Mouse (Mus musculus) kidney, postnatal 25 days (tissue): Measurements from ENCODE around the gene Ep400.
"Not testable (repeated sequence)": the region's sequence is repeated elsewhere in the genome, so short reads cannot be mapped to it uniquely, and the experiment has no call there.

ENCODE experiments used
- DNase-seq, 2 experiments: peaks; one replicate each; pipeline ENCODE4 v3.0.0; 2021; ENCODE audit warnings: mixed read lengths in 2 of 2

The Ep400 gene

DNA sequence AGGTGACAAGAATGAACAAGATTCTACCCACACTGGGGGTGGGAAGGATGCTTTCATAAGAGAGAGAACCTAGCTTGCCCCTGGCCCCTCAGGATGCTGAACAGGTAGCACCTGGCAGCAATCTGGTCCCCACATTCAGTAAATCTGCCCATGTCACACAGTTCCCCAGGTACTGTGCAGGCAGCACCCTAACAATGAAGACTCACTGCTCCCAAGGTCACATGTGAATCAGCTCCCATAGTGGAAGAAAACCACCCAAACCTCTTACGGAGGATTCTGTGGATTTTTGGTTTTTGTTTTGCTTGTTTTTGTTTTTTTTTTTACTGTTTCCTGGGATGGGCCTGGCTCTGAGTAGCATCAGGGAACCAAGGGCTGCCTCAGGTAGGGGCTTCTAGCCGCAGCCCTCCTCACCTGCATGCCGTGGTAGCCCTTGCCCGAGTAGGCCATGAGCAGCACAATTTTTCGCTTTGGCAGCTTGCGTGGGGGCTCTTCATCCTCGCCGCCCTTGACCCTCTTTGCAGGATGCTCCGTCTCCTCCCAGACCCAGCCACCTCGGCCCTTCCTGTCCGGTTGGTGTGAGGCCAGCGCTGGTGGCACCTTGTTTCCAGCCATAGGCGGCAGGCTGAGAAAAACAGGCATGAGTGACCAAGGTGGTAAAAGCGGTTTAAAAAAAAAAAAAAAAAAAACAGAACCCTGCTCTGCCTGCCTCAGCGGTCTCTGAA is 8.9 kb upstream of the Ep400 start:
- DNase-seq, result peak in 1 of 2 experiments; percentile 43

DNA sequence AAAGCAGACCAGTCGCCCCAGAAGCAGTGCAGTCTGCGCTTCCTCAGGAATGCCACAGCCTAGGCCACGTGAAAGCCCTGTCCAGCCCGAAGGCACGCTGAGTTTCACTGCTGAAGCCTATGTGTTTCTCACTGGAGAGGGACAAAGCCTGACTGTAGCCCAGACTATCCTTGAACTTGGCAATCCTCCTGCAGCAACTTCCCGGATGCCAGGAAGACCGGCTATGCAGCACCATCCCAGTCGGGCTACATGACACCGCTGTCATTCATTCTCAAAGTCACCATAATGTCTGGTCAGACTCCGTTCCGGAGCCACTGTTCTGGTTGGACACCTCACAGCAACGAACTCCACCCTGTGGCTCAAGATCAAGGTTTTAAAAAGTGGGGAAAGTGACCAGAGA is 7.7 kb upstream of the Ep400 start:
- no peak for DNase-seq

DNA sequence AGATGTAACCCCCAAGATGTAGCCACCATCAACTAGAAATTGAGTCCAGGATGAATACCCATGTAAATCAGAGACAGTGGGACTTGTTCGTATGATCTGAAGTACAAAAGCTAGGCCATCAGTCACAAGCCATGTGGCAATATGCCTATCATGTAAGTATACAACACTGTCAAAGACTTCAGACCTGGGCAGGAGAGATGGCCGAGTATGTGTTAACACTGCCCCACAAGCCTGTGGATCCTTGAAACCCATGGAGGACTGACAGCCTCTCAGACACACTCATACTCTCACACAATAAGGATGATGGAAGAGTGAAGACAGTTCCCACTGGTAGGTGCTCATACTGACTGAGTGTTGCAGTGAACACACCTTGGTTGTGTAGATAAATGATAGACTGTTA is 5.6 kb upstream of the Ep400 start:
- DNase-seq, result no peak

- DNase-seq, result no peak
Observed at GRCm38 (mm10) chr5:110774511-110774910, 4.0 kb upstream of the Ep400 start.

GRCm38 (mm10) chr5:110772945-110773344 is 2.4 kb upstream of the Ep400 start:
- not testable (repeated sequence) for DNase-seq

DNA sequence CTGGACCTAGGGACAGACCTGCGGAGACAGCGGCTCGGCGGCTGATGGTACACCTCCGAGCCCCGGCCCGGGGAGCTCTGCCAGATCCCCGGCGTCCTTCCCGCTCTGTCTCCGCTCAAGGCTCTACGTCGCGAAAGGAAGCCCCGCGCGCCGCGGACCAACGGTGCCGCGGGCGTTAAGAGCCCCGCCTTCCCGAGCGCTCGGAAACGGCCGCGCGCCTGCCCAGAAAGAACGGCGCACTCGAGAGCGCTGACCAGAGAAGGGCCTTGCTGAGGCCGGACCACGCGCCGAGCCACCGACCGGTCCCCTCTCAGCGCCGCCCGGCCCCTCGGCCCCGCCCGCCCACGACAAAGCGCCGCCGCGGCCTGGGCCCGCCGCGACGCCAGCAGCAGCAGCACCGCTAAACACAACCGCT is 479 bp downstream of the Ep400 start:
- DNase-seq, result no peak

DNA sequence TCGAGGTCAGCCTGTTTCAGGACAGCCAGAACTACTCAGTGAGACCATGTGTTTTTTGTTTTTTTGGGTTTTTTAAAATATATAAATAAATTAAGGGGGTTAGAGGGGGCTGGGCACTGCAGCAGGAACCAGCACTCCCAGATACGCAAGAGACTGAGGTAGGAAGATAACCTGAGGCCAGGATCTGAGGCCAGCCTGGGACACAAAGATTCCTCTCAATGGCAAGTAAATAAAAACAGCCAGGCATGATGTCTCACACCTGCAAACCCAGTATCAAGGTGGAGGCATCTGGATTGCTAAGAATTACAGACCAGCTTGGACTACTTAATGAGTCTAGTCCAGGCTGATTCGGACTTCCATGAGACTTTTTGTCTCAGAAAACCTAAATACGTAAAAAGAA is 1.2 kb downstream of the Ep400 start:
- DNase-seq, result no peak

- DNase-seq, result no peak
Observed at GRCm38 (mm10) chr5:110763890-110764289, 6.6 kb downstream of the Ep400 start.

- DNase-seq, result no peak
Observed at GRCm38 (mm10) chr5:110745021-110745420, 25.5 kb downstream of the Ep400 start.

DNA sequence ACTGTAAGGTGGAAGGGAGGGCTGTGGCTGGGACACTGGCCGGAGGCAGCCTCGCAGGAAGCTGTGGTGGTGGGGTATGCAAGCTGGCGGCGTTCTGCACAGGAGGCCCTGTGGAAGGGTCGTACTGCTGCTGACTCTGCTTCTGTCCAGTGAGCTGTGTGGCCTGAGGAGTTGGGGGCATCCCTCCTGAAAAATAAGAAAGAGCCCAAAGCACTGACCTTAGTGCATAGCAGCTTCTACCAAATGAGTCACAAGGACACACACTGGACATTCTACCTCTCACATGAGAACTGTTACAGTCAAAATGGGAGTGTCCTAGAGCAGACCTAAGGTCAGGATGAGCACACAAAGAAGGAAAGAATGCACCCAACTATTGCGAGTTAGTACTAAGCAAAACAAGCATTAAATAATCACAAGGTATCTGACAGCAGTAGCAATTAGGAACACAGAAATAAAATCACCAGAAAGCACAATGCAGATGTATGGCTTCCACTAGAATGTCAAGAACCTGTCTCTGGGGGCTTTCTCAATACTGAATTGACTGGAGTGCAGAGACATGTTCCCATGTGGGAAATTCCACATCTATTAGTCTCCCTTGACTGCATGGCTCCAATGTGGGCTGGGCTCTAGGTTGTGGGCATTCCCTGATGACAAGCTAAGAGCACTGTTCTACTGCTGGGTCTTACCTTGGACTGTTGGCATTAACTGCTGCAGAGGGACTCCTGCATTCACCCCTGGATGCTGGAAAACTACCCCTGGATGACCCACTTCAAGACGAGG is 30.8 kb downstream of the Ep400 start:
- DNase-seq, result no peak

GRCm38 (mm10) chr5:110735606-110736005 is 34.9 kb downstream of the Ep400 start:
- no peak for DNase-seq

DNA sequence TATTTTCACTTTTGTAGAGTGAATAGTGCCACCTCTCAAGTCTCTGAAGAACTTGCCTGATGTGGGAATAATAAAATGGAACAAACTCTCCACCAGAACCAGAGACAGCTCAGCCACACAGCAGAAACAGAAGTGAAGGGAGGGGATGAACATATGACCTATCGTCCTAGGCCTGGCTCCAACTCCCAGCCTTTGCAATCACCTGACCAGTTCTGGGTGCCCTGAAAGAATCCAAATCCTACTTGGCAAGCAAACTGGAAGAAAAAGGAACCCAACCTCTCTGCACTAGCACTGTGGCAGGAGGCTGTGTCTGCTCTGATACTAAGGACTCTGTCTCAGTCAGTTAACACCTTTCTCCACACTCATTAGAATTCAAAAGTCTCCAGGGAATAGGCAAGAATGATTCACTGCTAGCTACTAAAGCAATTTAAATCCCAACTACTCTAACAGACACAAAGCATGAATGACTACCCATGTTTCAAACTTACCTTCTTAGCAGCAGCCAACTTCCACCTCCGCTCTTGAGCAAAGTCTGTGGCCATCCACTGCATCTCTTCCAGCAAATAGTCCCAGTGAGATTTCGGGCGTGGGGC is 37.2 kb downstream of the Ep400 start:
- no peak for DNase-seq

DNA sequence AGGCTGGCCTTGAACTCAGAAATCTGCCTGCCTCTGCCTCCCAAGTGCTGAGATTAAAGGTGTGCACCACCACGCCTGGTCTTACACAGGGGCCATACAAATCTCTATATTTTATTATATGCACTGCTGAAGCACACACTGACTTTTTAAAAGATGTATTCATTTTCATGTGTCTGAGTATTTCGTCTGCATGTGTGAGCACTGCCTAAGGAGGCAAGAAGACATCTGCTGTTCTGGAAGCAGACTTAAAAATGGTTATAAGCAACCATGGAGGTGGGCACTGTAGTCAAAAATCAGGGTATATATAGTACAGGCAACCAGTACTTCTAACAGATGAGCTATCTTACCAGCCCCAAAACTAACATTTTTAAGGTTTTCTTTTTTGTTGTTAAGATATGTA is 39.3 kb downstream of the Ep400 start:
- DNase-seq, result no peak

DNA sequence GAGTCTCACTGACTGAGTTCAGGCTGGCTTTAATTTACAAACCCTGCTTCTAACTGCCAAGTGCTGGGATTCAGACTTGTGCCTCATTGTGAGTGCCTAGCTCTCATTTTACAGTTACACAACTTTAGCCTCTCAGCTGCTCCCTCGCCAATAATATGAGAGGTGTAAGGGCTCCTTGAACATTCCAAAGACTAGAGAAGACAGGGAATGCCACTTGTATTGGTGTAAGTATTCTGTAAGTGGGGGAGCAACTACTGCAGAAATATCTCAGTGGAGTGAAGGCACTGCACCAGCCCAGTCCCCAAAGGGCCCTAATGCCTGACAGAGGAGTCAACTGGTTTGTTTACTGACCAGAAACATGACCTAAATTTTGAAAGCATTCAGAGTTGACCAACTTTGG is 42.7 kb downstream of the Ep400 start:
- DNase-seq, result no peak

GRCm38 (mm10) chr5:110723543-110723942 is 47.0 kb downstream of the Ep400 start:
- DNase-seq, result no peak

DNA sequence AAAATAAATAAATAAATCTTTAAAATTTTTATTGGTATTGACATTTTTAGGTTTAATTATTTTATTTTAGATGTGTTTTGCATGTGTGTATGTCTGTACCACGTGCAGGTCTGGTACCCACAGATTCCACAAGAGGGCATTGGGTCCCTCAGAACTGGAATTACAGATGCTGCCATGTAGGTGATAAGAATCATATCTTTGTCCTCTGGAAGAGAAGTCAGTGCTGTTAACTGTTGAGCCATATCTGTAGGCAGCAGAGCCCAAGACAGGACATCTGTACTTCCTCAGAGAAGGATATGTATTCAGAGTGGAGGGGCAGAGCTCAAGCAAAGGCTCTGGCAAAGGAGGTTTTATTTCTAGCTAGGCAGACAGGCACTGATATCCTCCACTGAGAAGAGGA is 49.1 kb downstream of the Ep400 start:
- not testable (repeated sequence) for DNase-seq

DNA sequence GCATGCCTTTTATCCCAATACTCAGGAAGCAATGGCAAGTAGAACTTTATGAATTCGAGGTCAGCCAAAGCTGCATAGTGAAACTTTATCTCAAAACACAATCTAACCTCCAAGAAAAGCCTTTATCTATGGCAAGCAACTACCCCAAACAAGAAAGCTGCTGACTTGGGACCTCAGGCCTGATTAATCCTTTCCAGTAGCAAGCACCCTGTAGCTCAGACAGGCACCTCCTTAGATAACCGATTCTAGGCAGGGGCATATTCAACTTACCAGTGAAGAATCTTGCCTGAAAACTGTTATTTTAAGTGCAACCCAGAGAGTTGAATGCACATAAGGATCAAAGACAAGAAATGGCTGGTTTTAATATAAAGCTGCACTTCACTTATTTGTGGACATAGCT is 59.1 kb downstream of the Ep400 start:
- DNase-seq, result no peak

DNA sequence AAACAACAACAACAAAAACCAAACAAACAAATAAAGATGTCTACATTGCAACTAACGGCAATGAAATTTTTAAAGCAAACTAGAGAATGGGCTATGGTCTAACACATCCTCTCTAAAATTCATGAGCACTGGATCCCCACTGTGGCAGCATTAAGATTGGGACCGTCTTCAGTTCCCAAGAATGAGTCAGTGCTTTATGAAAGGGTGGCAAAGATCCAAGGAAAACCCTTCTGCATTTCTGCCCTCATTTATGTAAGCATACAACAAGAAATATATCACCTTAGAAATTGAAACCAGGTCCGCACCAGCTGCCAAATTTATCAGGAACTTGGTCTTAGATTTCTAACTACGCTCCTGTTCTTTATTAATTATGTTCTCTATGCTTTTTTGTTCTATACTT is 61.3 kb downstream of the Ep400 start:
- no peak for DNase-seq

GRCm38 (mm10) chr5:110704004-110704403 is 66.5 kb downstream of the Ep400 start:
- no peak for DNase-seq

DNA sequence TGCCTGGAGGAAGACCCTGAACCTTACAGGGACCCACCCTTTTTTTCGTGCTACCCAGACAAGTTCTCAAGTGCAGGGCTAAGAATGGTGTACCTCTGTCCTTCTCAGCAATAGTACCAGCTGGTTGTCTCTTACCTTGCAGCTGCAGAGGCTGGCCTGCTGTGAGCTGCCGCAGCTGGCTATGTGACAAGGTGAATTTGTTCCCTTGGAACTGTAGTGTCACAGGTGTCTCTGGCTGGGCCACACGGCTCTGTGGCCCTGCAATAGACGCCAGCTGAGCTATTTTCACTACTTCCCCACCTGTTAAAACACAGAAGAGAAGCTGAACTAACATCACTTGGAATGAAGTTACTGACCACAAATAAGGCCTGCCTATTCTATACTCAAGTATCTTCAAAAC is 71.9 kb downstream of the Ep400 start:
- no peak for DNase-seq

DNA sequence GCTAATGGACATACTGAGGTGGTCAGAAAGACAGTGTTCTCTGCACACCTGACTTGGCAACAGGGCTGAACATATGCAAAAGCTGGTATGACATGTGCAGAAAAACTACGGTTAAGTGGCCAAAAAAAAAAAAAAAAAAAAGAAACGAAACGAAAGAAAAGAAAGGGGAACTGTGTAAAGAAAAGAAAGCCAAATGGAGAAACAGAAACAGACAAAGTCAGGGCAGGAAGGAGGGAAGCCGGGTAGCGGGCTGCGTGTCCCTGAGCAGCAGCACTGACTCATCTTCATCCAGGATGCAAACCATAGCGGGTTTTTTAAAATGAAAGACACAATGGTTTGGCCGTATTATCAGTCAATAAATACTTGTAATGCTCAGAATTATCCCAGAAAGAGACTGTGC is 88.5 kb downstream of the Ep400 start:
- no peak for DNase-seq

GRCm38 (mm10) chr5:110665486-110666121 is 104.9 kb downstream of the Ep400 start:
- no peak for DNase-seq

DNA sequence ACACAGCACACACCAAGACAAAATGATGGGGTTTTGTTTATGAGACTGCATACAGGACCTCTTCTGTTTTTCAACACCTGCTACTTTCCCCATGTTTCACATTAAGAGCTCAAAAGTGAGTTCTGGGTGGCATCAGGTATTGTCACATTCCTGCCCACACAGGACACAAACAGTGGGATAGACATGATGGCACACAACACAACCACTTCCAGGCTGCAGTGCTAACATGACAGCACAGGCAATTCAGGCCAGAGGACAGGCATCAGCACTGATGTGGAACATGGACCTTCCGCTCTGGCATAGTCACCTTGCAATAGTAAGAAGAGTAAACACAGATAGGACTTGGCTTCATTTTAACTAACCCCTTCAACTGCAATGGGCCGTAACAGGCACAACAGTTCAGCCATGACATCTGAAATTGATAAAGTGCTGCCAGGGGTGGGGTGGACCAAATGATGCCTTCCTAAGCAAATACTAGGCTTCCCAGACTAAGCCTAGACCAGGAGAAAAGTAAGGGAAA is 105.7 kb downstream of the Ep400 start:
- no peak for DNase-seq
